Mouse (Mus musculus): ENCODE measurements around the gene Naa38. TPM values are rescaled to one million over a fixed set of nuclear protein-coding genes. Genes with fewer than 3 reads are reported as not detected.

Gene Naa38
- polyA plus RNA-seq, 1 experiment from 2014 or later, result 142 TPM

GRCm38 (mm10) chr11:69419443-69419812 lies 24.1 kb downstream of the Naa38 start:
- under 1% methylated on average over 19 of the region's 19 CpGs for WGBS
- H3K4me3 ChIP-seq (ENCODE audit: low read depth, low read length), result peak overlapping the region; percentile 77
- DNase-seq (ENCODE audit: low spot score), result no peak
- peaks cover 35% of the 10 kb centered on the region for H3K4me1 ChIP-seq (ENCODE audit: control insufficient read depth, insufficient read depth, low read length)
- H3K9ac ChIP-seq (ENCODE audit: low read length), result peak overlapping the region; percentile 47
- peak overlapping the region; percentile 95 for H3K4me2 ChIP-seq (ENCODE audit: low read length)
- H3K27me3 ChIP-seq (replicated peaks; ENCODE audit: control insufficient read depth, insufficient read depth, low read length), result peaks cover 25% of the 10 kb centered on the region
- ATAC-seq, result no peak
- H3K27ac ChIP-seq (ENCODE audit: low read depth, low read length), result peak overlapping the region; percentile 99
- H3K36me3 ChIP-seq (ENCODE audit: control insufficient read depth, insufficient read depth, low read length), result no peaks in the 10 kb centered on the region
- no peaks in the 10 kb centered on the region for H3K9me3 ChIP-seq (replicated peaks; ENCODE audit: control insufficient read depth, low read length)

- H3K4me1 ChIP-seq (ENCODE audit: control insufficient read depth, insufficient read depth, low read length), result peaks cover 29% of the 10 kb centered on the region
- WGBS, result under 1% methylated on average over 31 of the region's 31 CpGs
- no peak for ATAC-seq
- DNase-seq (ENCODE audit: low spot score), result no peak
- H3K27me3 ChIP-seq (replicated peaks; ENCODE audit: control insufficient read depth, insufficient read depth, low read length), result peaks cover 25% of the 10 kb centered on the region
- H3K4me2 ChIP-seq (ENCODE audit: low read length), result peak overlapping the region; percentile 95
- H3K36me3 ChIP-seq (ENCODE audit: control insufficient read depth, insufficient read depth, low read length), result no peaks in the 10 kb centered on the region
- H3K9me3 ChIP-seq (replicated peaks; ENCODE audit: control insufficient read depth, low read length), result no peaks in the 10 kb centered on the region
- H3K9ac ChIP-seq (ENCODE audit: low read length), result peak overlapping the region; percentile 25
- peak overlapping the region; percentile 77 for H3K4me3 ChIP-seq (ENCODE audit: low read depth, low read length)
- H3K27ac ChIP-seq (ENCODE audit: low read depth, low read length), result no peak overlapping the region
Measured at GRCm38 (mm10) chr11:69419813-69420553, 24.7 kb downstream of the Naa38 start.

DNA sequence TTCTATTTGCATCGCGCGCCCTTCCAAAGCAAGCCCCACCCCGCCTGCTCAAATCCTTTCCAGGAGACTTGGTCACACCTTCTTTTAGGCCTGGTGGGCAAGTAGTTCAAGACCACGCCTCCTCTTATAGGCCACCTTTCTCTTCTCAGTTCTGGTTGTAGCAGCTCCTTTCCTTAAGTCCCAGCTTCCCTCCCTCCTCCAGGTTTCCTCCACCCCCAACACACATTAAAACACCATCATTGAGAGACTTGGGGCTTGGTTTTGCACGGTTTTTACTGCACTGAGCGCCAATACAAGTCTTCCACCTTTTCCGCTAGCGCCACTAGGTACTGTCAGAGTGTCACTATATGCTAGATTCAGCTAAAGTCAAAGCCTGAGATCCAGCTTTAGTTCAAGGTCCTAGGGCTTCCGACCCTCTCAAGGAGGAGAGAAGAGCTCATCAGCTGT lies 25.3 kb downstream of the Naa38 start:
- DNase-seq (ENCODE audit: low spot score) (no peak), ATAC-seq (no peak)
- Histone ChIP-seq H3K4me2 (ENCODE audit: low read length) (peak overlapping the region; percentile 95), H3K27ac (ENCODE audit: low read depth, low read length) (no peak overlapping the region), H3K36me3 (ENCODE audit: control insufficient read depth, insufficient read depth, low read length) (no peaks in the 10 kb centered on the region), H3K9ac (ENCODE audit: low read length) (peak overlapping the region; percentile 25), H3K27me3 (replicated peaks; ENCODE audit: control insufficient read depth, insufficient read depth, low read length) (peaks cover 25% of the 10 kb centered on the region), H3K4me3 (ENCODE audit: low read depth, low read length) (peak overlapping the region; percentile 17), H3K9me3 (replicated peaks; ENCODE audit: control insufficient read depth, low read length) (no peaks in the 10 kb centered on the region), H3K4me1 (ENCODE audit: control insufficient read depth, insufficient read depth, low read length) (peaks cover 29% of the 10 kb centered on the region)
- WGBS, result 7% methylated on average over 10 of the region's 10 CpGs

DNA sequence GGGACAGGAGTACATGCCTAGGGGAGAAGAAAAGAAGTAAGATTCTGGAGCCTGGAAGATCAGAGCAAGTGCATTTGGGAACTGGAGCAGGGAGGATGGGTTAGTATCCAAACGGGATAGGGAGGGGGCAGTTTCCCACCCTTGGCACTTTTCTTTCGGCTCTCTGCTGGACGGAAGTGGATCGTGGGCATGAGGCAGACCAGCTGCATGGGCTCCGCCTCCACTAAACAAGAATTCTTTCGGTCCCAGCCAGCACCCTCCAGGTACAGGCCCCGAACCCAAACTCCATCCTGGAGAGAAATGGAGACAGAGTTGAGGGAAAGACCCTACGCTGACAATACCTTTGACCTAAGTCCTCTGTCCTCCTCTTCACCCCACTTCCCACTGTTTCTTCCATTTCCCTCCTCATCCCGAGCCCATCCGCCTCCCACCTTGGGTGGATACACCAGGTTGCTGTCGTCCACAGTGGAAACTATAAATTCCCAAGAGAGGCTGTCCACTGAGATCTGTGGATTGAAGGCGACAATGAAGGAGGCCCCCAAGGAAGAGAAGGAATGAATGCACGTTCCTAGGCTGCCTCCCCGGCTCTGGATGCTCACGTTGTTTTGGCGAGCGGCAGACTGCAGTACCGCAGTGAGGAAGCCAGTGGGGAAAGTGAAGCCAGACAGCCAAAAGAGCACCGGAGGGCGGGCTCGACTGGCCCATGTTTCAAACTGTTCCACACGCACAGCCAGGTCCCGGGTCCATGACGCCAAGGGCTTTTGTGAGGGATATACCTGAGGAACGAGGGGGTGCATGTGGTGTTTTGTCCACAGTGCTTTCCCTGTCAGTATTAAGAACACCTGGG lies 26.1 kb downstream of the Naa38 start:
- Histone ChIP-seq H3K4me3 (ENCODE audit: low read depth, low read length) (no peak overlapping the region), H3K9me3 (replicated peaks; ENCODE audit: control insufficient read depth, low read length) (no peaks in the 10 kb centered on the region), H3K4me1 (ENCODE audit: control insufficient read depth, insufficient read depth, low read length) (peaks cover 29% of the 10 kb centered on the region), H3K4me2 (ENCODE audit: low read length) (no peak overlapping the region), H3K9ac (ENCODE audit: low read length) (no peak overlapping the region), H3K27ac (ENCODE audit: low read depth, low read length) (no peak overlapping the region), H3K27me3 (replicated peaks; ENCODE audit: control insufficient read depth, insufficient read depth, low read length) (peaks cover 25% of the 10 kb centered on the region), H3K36me3 (ENCODE audit: control insufficient read depth, insufficient read depth, low read length) (no peaks in the 10 kb centered on the region)
- DNase-seq (ENCODE audit: low spot score), result no peak
- WGBS, result 11% methylated on average over 25 of the region's 25 CpGs
- no peak for ATAC-seq

- H3K27me3 ChIP-seq (replicated peaks; ENCODE audit: control insufficient read depth, insufficient read depth, low read length), result peaks cover 25% of the 10 kb centered on the region
- no peaks in the 10 kb centered on the region for H3K36me3 ChIP-seq (ENCODE audit: control insufficient read depth, insufficient read depth, low read length)
- H3K4me3 ChIP-seq (ENCODE audit: low read depth, low read length), result no peak overlapping the region
- no peaks in the 10 kb centered on the region for H3K9me3 ChIP-seq (replicated peaks; ENCODE audit: control insufficient read depth, low read length)
- no peak for ATAC-seq
- DNase-seq (ENCODE audit: low spot score), result no peak
- 88% methylated on average over 10 of the region's 10 CpGs for WGBS
- no peak overlapping the region for H3K4me2 ChIP-seq (ENCODE audit: low read length)
- peaks cover 20% of the 10 kb centered on the region for H3K4me1 ChIP-seq (ENCODE audit: control insufficient read depth, insufficient read depth, low read length)
- H3K9ac ChIP-seq (ENCODE audit: low read length), result no peak overlapping the region
- H3K27ac ChIP-seq (ENCODE audit: low read depth, low read length), result no peak overlapping the region
Measured at GRCm38 (mm10) chr11:69422842-69423241, 27.6 kb downstream of the Naa38 start.

- Histone ChIP-seq H3K9ac (ENCODE audit: low read length) (no peak overlapping the region), H3K4me1 (ENCODE audit: control insufficient read depth, insufficient read depth, low read length) (peaks cover 16% of the 10 kb centered on the region), H3K9me3 (replicated peaks; ENCODE audit: control insufficient read depth, low read length) (no peaks in the 10 kb centered on the region), H3K4me3 (ENCODE audit: low read depth, low read length) (no peak overlapping the region), H3K4me2 (ENCODE audit: low read length) (no peak overlapping the region), H3K36me3 (ENCODE audit: control insufficient read depth, insufficient read depth, low read length) (no peaks in the 10 kb centered on the region), H3K27ac (ENCODE audit: low read depth, low read length) (no peak overlapping the region), H3K27me3 (replicated peaks; ENCODE audit: control insufficient read depth, insufficient read depth, low read length) (peaks cover 25% of the 10 kb centered on the region)
- DNase-seq (ENCODE audit: low spot score), result no peak
- 81% methylated on average over 6 of the region's 6 CpGs for WGBS
- ATAC-seq, result no peak
Measured at GRCm38 (mm10) chr11:69423885-69424284, 28.6 kb downstream of the Naa38 start.

- Histone ChIP-seq H3K4me2 (ENCODE audit: low read length) (no peak overlapping the region), H3K27me3 (replicated peaks; ENCODE audit: control insufficient read depth, insufficient read depth, low read length) (peaks cover 17% of the 10 kb centered on the region), H3K9ac (ENCODE audit: low read length) (no peak overlapping the region), H3K9me3 (replicated peaks; ENCODE audit: control insufficient read depth, low read length) (no peaks in the 10 kb centered on the region), H3K27ac (ENCODE audit: low read depth, low read length) (no peak overlapping the region), H3K36me3 (ENCODE audit: control insufficient read depth, insufficient read depth, low read length) (no peaks in the 10 kb centered on the region), H3K4me3 (ENCODE audit: low read depth, low read length) (no peak overlapping the region), H3K4me1 (ENCODE audit: control insufficient read depth, insufficient read depth, low read length) (no peaks in the 10 kb centered on the region)
- DNase-seq (ENCODE audit: low spot score) (no peak), ATAC-seq (no peak)
- 72% methylated on average over 2 of the region's 2 CpGs for WGBS
Measured at GRCm38 (mm10) chr11:69426246-69426645, 31.0 kb downstream of the Naa38 start.

DNA sequence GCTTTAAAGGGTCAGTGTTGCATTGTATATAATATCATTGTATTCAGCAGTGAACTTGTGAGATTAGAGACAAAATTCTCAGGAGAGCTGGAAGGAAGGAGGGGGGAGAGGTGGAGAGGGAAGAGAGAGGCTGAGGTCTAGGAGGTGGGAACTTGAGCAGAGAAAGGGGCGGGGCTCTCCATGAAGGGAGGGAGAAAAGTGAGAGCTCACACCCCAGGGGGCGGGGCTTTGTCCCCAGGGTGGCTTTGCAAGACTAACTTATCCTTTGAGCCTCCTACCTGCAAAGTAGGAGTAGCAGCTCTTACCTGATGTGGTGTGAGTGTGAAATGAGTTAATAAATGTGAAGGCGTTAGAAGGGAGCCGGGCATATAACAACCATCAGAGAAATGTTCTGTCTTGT lies 33.5 kb downstream of the Naa38 start:
- Histone ChIP-seq H3K9ac (ENCODE audit: low read length) (no peak overlapping the region), H3K36me3 (ENCODE audit: control insufficient read depth, insufficient read depth, low read length) (no peaks in the 10 kb centered on the region), H3K4me2 (ENCODE audit: low read length) (no peak overlapping the region), H3K27ac (ENCODE audit: low read depth, low read length) (no peak overlapping the region), H3K9me3 (replicated peaks; ENCODE audit: control insufficient read depth, low read length) (no peaks in the 10 kb centered on the region), H3K4me3 (ENCODE audit: low read depth, low read length) (no peak overlapping the region), H3K4me1 (ENCODE audit: control insufficient read depth, insufficient read depth, low read length) (no peaks in the 10 kb centered on the region), H3K27me3 (replicated peaks; ENCODE audit: control insufficient read depth, insufficient read depth, low read length) (no peaks in the 10 kb centered on the region)
- DNase-seq (ENCODE audit: low spot score) (no peak), ATAC-seq (no peak)
- 34% methylated on average over 4 of the region's 4 CpGs for WGBS

GRCm38 (mm10) chr11:69429313-69429712 lies 34.0 kb downstream of the Naa38 start:
- H3K27ac ChIP-seq (ENCODE audit: low read depth, low read length), result no peak overlapping the region
- H3K9ac ChIP-seq (ENCODE audit: low read length), result no peak overlapping the region
- H3K4me1 ChIP-seq (ENCODE audit: control insufficient read depth, insufficient read depth, low read length), result no peaks in the 10 kb centered on the region
- no peak overlapping the region for H3K4me3 ChIP-seq (ENCODE audit: low read depth, low read length)
- no peaks in the 10 kb centered on the region for H3K36me3 ChIP-seq (ENCODE audit: control insufficient read depth, insufficient read depth, low read length)
- DNase-seq (ENCODE audit: low spot score) (no peak), ATAC-seq (no peak)
- no peaks in the 10 kb centered on the region for H3K27me3 ChIP-seq (replicated peaks; ENCODE audit: control insufficient read depth, insufficient read depth, low read length)
- no peaks in the 10 kb centered on the region for H3K9me3 ChIP-seq (replicated peaks; ENCODE audit: control insufficient read depth, low read length)
- no peak overlapping the region for H3K4me2 ChIP-seq (ENCODE audit: low read length)
- WGBS, result 49% methylated on average over 2 of the region's 2 CpGs

All from forebrain, embryonic 14.5 days (tissue).